Mouse (Mus musculus) CH12.LX (cell line): ENCODE measurements around the gene Npnt. TPM values are rescaled to one million over a fixed set of nuclear protein-coding genes. Genes with fewer than 3 reads are reported as not detected.

Experiments
- DNase-seq: peaks from one replicate; pipeline ENCODE4 v3.0.0-alpha.2; 2013; ENCODE audit errors: extremely low read depth
- H3K27ac ChIP-seq: 2 replicates; pipeline ENCODE4 v1.5.1; 2012; ENCODE audit warnings: low read depth, mild to moderate bottlenecking, control low read depth, moderate library complexity; ENCODE audit not compliant: insufficient read depth
- H3K27me3 ChIP-seq: replicated peaks from 2 replicates; pipeline ENCODE3; 2012; ENCODE audit warnings: inconsistent platforms
- H3K36me3 ChIP-seq, 2 experiments: replicated peaks in 1 of 2; 2 replicates each; pipeline versions ENCODE3 to v1.6.1; 2012; ENCODE audit warnings: inconsistent platforms in 1 of 2, low read length in 1 of 2, mild to moderate bottlenecking in 1 of 2, mixed read lengths in 1 of 2, moderate library complexity in 1 of 2; ENCODE audit not compliant: control insufficient read depth in 1 of 2, insufficient read depth in 1 of 2
- H3K4me1 ChIP-seq, 2 experiments: 2 replicates each; pipeline ENCODE4 v1.6.1; 2012; ENCODE audit warnings: inconsistent platforms in 1 of 2, moderate library complexity in 1 of 2; ENCODE audit not compliant: insufficient read depth in 2 of 2, control insufficient read depth in 1 of 2
- H3K4me2 ChIP-seq: 2 replicates; pipeline ENCODE4 v1.6.1; 2012; ENCODE audit warnings: low read depth, mild to moderate bottlenecking, control low read depth; ENCODE audit not compliant: poor library complexity, insufficient read depth, severe bottlenecking
- H3K4me3 ChIP-seq, 3 experiments: fragments of 150-350 bp in 1 of 3; sonication (generic) in 1 of 3; replicated peaks in 1 of 3; 2 replicates each; pipeline versions ENCODE3 to v1.5.1; 2011 to 2012; ENCODE audit warnings: low read depth in 2 of 3, low read length in 2 of 3, mild to moderate bottlenecking in 2 of 3, moderate library complexity in 2 of 3, control low read depth in 1 of 3, improper control_type of control experiment in 1 of 3, inconsistent platforms in 1 of 3, mixed read lengths in 1 of 3; ENCODE audit not compliant: poor library complexity in 1 of 3
- H3K79me2 ChIP-seq: replicated peaks from 2 replicates; pipeline ENCODE4 v1.6.1; 2012; ENCODE audit warnings: mild to moderate bottlenecking, moderate library complexity; ENCODE audit not compliant: control insufficient read depth, poor library complexity, insufficient read depth, severe bottlenecking; ENCODE audit errors: extremely low read depth
- H3K9ac ChIP-seq: 2 replicates; pipeline ENCODE4 v1.6.1; 2012; ENCODE audit warnings: low read depth, mild to moderate bottlenecking, control low read depth, moderate library complexity; ENCODE audit not compliant: insufficient read depth
- H3K9me3 ChIP-seq: replicated peaks from 2 replicates; pipeline ENCODE3; 2012; ENCODE audit warnings: low read length, inconsistent platforms, mixed read lengths
- ETS1 ChIP-seq: conservative IDR thresholded peaks from 2 replicates; pipeline ENCODE4 v1.6.1; 2012; ENCODE audit warnings: low read depth, mild to moderate bottlenecking, inconsistent platforms, low read length, improper control_type of control experiment, moderate library complexity
- IRF4 ChIP-seq: IDR thresholded peaks from 2 replicates; pipeline ENCODE4 v1.6.1; 2014; ENCODE audit warnings: low read depth, mild to moderate bottlenecking, inconsistent platforms, low read length, improper control_type of control experiment
- KAT2A ChIP-seq: IDR thresholded peaks from 2 replicates; pipeline ENCODE4 v1.6.1; 2012; ENCODE audit warnings: low read length, improper control_type of control experiment, inconsistent platforms; ENCODE audit not compliant: insufficient replicate concordance
- RCOR1 ChIP-seq: conservative IDR thresholded peaks from 2 replicates; pipeline ENCODE4 v1.6.1; 2012; ENCODE audit warnings: low read depth, mild to moderate bottlenecking, inconsistent platforms, low read length, improper control_type of control experiment
- TCF12 ChIP-seq: IDR thresholded peaks from 2 replicates; pipeline ENCODE4 v1.6.1; 2014; ENCODE audit warnings: low read depth, mild to moderate bottlenecking, inconsistent platforms, low read length, improper control_type of control experiment
- UBTF ChIP-seq: IDR thresholded peaks from 2 replicates; pipeline ENCODE4 v1.6.1; 2012; ENCODE audit warnings: low read depth, mild to moderate bottlenecking, inconsistent platforms, low read length, improper control_type of control experiment, moderate library complexity
- USF1 ChIP-seq: IDR thresholded peaks from 2 replicates; pipeline ENCODE4 v1.6.1; 2014; ENCODE audit warnings: low read depth, mild to moderate bottlenecking, inconsistent platforms, low read length, improper control_type of control experiment
- dilution Hi-C: fragments of 300-500 bp; cut with MboI; formaldehyde crosslinking; loops from 2 replicates; pipeline ENCODE4 v1.14.3; 2020; ENCODE audit warnings: low sequenced_read_pairs; ENCODE audit not compliant: extremely low pct_unique_long_range_greater_than_20kb, extremely low pct_ligation_motif_present
- in situ Hi-C: fragments of 300-500 bp; cut with MboI; formaldehyde crosslinking; loops from 3 replicates; pipeline ENCODE4 v1.14.3; 2019; ENCODE audit warnings: low sequenced_read_pairs, low pct_ligation_motif_present, low pct_unique_long_range_greater_than_20kb, mixed read lengths
- polyA plus RNA-seq: library from polyadenylated mRNA; unstranded; fragments of >175 nt; gene quantifications from 2 replicates; pipeline ENCODE4 v1.2.1, GENCODE M21; 2012; ENCODE audit warnings: low read depth; ENCODE audit not compliant: insufficient read length
- total RNA-seq, 2 experiments: library from RNA; depleted of rRNA; stranded (reverse); fragments of 300-350 nt in 1 of 2; fragments of >200 nt in 1 of 2; gene quantifications; 2 replicates each; pipeline ENCODE4 v1.2.3; 2012 to 2014

Gene Npnt
- total and polyA plus RNA-seq, 3 experiments, result 0.08 to 1.0 (median 0.20) TPM

DNA sequence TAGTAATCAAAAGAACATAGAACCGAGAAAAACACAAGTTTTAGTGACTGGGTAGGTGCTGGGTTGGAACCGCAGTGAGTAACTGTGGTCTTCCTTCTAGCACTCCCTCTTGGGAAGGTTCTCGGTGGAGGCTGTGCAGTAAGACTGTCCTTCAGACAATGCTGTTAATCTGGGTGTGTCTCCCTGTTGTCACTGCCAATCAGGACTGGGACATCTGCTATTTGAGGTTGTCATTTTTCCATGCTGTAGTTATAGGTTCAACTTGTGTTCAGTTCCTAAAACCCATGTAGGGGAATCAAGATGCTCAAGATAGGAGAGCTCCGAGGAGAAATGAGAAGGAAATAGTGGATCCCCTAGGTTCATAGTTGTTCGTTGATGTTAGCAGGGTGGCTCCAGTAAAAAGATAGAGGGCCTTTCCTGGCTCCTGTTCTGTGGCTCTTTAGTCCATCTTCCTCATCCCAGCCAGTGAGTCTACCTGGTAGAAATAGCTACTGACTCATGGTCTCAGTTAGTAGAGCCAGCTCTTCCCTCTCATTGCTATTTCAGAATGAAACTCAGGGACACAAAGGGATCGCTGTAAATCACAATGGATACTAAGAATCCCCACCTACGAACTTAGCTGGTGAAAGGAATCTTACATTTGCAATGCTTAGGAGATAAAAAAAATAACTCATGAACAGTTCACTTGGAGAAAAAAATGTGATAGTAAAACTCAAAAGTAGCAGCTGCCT, 12.7 kb upstream of the Npnt start:
- in situ Hi-C loops, result no loop called here
- H3K4me2 ChIP-seq, result no peak overlapping the region
- no peak overlapping the region for H3K9ac ChIP-seq
- no peaks in the 10 kb centered on the region for H3K27me3 ChIP-seq
- no peaks in the 10 kb centered on the region for H3K4me1 ChIP-seq
- dilution Hi-C loops, result no loop called here
- no peaks in the 10 kb centered on the region for H3K79me2 ChIP-seq
- no peaks in the 10 kb centered on the region for H3K9me3 ChIP-seq
- no peak overlapping the region for H3K27ac ChIP-seq
- H3K36me3 ChIP-seq, result no peaks in the 10 kb centered on the region
- no peak overlapping the region for H3K4me3 ChIP-seq
- no peak for DNase-seq
- TF ChIP-seq IRF4, result no peak

DNA sequence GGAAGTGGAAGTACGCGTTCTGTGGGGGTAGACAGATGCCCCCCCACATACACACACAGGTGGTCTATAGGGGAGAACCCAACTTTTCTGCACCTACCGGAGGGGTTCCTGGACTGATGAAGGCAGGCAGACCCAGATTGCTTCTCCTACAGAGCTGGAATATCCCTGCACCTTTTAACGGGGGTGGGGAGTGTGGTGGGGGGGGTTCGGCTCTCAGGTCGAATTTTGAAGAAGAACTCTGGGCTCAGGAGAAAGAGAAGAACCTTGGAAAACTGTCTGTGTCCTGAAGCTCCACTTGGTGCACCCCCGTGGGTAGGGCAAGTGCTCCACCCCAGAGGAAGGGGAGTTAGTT, 414 bp upstream of the Npnt start:
- H3K9me3 ChIP-seq, result peaks cover 5% of the 10 kb centered on the region
- H3K27me3 ChIP-seq, result peaks cover 2% of the 10 kb centered on the region
- dilution Hi-C loops, result no loop called here
- in situ Hi-C loops, result no loop called here
- peak overlapping the region in 1 of 3 experiments; percentile 60 for H3K4me3 ChIP-seq
- H3K4me2 ChIP-seq, result peak overlapping the region; percentile 57; the same call in 1 of the 2 replicates
- no peak overlapping the region for H3K9ac ChIP-seq
- TF ChIP-seq UBTF (no peak), KAT2A (no peak), RCOR1 (no peak)
- H3K27ac ChIP-seq, result no peak overlapping the region
- DNase-seq, result no peak
- peaks cover 4% of the 10 kb centered on the region in 2 experiments; a peak in 1 of 4 replicates for H3K4me1 ChIP-seq
- no peaks in the 10 kb centered on the region for H3K36me3 ChIP-seq
- no peaks in the 10 kb centered on the region for H3K79me2 ChIP-seq

DNA sequence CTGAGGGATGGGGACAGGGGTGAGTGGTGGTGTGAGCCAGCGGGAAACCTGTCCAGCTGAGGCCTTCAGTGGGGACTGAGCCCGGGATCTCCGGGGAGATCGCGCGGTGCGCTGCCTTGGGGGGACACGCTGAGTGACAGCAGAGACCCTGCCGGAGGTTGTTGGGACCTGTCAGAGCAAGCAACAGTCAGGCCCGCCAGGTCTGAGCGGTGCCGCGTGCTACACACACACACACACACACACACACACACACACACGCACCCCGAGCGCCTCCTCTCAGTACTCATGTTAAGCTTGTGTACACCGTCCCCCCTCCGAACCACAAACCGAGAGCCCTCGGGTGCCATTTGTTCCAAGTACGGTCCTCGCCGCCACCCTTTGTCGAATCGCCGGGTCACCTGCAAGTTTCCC, 706 bp downstream of the Npnt start:
- no peak overlapping the region; the same call in 1 of the 2 replicates for H3K9ac ChIP-seq
- no peak overlapping the region for H3K27ac ChIP-seq
- peaks cover 2% of the 10 kb centered on the region for H3K27me3 ChIP-seq
- in situ Hi-C loops, result no loop called here
- H3K9me3 ChIP-seq, result peaks cover 5% of the 10 kb centered on the region
- peak overlapping the region; percentile 57; the same call in 1 of the 2 replicates for H3K4me2 ChIP-seq
- H3K79me2 ChIP-seq, result no peaks in the 10 kb centered on the region
- H3K4me1 ChIP-seq, result peaks cover 4% of the 10 kb centered on the region in 2 experiments; a peak in 1 of 4 replicates
- no peaks in the 10 kb centered on the region for H3K36me3 ChIP-seq
- TF ChIP-seq TCF12 (0 out of 2 replicates have a peak, but pooled peaks have one; percentile 10), ETS1 (no peak), USF1 (no peak)
- TF ChIP-seq, all 38 proteins: peak for 1
- dilution Hi-C loops, result no loop called here
- DNase-seq, result no peak
- peak overlapping the region in 1 of 3 experiments; percentile 60 for H3K4me3 ChIP-seq
